Mouse (Mus musculus) ES-CJ7 (cell line): Measurements from ENCODE around the gene Trim43a.
A peak's percentile ranks its signal among the peaks of the same experiment; 100 is the strongest.
"Not testable (repeated sequence)": the region's sequence is repeated elsewhere in the genome, so short reads cannot be mapped to it uniquely, and the experiment has no call there.

ENCODE experiments used
- DNase-seq: peaks from one replicate; pipeline ENCODE4 v3.0.0; 2011; ENCODE audit warnings: low read depth, low spot score

Trim43a gene

DNA sequence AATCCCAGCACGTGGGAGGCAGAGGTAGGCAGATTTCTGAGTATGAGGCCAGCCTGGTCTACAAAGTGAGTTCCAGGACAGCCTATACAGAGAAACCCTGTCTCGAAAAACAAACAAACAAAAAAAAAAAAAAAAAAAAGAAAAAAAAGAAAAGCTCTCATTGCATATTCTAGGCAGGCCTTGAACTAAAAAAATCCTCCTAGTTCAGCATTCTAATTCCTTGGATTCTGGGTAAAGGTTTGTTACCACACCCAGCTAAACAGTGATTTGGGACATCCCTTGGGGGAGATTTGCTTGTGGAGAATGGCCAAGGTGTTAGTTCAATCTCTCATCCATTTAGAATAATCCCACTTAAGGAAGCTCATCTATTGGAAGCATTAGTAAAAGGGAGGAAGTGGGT is at the start of gene Trim43a:
Trim43a (plus strand) TSS at position 301 of the 400 bp plus-strand sequence.
- not testable (repeated sequence) for DNase-seq

- no peak for DNase-seq
Observed at GRCm38 (mm10) chr9:88534093-88534492, 46.6 kb upstream of the Trim43a start.

- DNase-seq, result no peak
Observed at GRCm38 (mm10) chr9:88539546-88540224, 41.0 kb upstream of the Trim43a start.

DNA sequence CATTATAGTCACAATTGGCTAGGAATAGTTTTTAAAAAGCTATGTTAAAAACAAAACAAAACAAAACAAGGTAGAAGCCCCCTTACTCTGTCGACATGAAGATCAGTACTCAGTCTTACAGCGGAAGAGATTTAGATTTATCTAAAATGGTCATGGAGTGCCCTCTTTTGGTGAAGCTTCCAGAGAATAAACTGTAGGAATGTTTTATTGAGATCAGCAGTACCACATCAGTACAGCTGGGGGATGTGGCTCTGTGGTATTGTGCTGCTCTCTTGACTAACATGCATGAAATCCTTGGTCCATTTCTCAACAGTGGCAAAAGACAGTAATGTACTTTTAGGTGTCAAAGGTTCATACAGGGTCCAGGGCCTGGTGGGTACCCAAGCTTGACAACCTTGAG is 37.9 kb upstream of the Trim43a start:
- peak; percentile 59 for DNase-seq

DNA sequence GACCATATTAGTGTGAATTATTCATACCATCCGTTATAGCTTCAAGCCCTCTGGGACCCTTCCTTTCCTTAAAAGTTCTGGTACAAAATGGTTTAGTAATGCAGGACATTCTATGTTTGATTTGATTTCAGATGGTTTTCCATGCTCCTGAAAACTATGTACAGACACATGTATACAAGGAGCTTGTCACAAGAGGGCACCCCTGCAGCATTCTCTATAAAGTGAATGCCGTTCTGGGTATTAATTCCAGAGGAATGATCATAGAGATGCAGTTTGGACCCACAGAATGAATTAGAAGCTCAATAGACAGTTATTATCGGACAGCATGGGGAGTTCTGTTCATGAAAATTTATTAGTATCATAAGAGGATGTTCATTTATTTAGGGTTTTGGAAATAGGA is 35.2 kb upstream of the Trim43a start:
- peak; percentile 17 for DNase-seq

- DNase-seq, result peak; percentile 64
Observed at GRCm38 (mm10) chr9:88546166-88546565, 34.5 kb upstream of the Trim43a start.

GRCm38 (mm10) chr9:88546657-88547056 is 34.0 kb upstream of the Trim43a start:
- DNase-seq, result no peak

GRCm38 (mm10) chr9:88547270-88547669 is 33.4 kb upstream of the Trim43a start:
- DNase-seq, result peak; percentile 79

DNA sequence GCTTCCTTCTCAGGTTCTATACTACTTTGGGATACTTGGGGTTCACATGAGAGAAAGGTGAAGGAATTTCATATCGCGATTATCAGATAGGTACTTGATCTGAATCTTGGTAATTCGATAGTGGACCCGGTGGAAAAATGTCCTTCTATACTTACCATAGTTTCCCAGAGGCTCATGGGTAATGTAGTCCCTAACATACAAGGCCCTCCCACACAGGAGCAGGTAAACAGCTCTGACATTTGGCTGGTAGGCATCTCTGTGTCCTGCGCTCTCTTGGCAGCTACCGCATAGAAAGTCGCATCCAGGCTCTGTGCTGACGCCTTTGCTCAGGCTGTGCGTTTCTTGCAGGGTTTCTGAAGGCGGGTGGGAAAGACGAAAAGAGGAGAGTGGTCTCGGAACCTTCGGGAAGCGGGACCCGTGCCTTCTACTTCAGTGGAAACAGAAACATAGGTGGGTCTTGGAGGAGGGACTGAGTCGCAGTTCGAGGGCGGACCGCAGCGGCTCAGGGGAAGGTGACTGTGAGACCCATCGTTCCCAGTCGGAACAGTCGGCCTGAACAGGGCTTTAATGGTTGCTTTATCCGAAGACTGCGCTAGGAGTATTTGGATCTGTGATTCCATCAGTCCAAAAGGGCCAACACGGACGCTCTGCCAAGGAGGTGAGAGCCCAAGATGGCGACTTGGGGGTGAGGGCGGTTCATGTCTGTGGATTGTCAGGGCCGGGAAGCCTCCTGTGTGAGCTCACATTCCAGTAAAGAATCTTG is 32.7 kb upstream of the Trim43a start, which contains the start of gene Zfp949:
Zfp949 (plus strand) TSS at position 170 of the 763 bp plus-strand sequence.
- peak; percentile 92 for DNase-seq

DNA sequence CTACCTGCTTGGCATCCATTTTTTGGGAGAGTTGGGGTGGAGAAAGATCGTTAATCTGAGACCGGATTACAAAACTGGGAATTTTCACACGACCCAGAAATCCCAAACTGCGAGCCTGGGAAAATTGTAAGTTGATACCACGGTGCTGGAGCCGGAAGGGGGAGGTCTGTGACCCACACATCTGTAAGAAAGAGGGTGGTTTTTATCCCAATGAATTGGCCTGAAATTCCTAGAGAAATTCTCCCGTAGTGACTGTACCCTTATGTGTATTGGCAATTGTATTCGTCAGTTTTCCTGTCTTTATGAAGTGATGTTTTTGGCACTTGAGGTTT is 32.1 kb upstream of the Trim43a start:
- DNase-seq, result no peak

- DNase-seq, result no peak
Observed at GRCm38 (mm10) chr9:88553071-88553470, 27.6 kb upstream of the Trim43a start.

- DNase-seq, result no peak
Observed at GRCm38 (mm10) chr9:88558146-88558545, 22.5 kb upstream of the Trim43a start.

DNA sequence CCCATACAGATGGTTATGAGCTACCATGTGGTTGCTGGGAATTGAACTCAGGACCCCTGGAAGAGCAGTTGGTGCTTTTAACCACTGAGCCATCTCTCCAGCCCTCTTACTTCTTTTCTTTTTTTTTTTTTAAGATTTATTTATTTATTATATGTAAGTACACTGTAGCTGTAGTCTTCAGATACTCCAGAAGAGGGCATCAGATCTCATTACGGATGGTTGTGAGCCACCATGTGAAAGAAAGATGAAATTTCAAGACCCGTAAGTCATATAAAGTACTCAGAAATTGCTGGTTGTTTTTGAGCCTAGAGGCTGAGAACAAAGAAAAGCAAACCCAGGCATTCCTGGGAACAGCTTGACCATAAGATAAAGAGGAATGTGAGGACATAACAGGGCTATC is 19.2 kb upstream of the Trim43a start:
- DNase-seq, result not testable (repeated sequence)

DNA sequence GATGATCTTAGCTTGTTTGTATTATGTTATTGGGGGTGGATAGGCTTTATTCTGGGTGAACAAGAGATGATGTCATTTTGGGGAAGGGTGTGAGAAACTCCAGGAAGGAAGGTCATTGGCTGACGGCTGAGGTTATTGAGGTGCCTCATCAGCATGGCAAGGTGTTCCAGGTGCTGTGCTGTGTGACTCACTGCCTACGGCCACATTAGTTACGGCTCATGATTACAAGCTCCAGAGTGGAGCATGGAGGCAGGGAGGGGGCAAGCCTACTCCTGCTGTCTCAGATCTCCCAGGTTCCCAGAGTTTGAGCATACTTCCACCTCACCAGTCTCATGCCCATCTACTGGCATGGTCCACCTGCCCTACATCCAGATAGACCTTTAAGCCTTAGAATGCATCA is 10.2 kb upstream of the Trim43a start:
- DNase-seq, result not testable (repeated sequence)

DNA sequence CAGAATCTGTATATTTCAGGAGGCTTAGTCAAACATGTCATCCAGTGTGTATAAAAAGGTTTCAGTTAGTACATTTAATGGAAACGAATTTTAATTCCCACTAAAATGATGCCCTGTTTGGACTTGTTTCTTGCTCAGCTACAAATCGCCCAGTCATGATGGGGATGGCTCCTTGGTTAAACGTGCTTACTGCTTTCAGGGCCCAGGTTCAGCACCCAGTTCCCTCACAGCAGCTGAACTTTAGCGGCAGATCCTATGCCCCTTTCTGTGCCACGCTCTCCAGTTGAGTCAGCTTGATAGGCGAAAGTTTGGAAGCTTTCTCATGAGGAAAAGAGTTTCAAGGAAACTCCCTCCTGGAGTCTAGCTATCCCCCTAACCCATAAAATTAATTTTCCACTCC is 13.0 kb downstream of the Trim43a start:
- DNase-seq, result not testable (repeated sequence)

DNA sequence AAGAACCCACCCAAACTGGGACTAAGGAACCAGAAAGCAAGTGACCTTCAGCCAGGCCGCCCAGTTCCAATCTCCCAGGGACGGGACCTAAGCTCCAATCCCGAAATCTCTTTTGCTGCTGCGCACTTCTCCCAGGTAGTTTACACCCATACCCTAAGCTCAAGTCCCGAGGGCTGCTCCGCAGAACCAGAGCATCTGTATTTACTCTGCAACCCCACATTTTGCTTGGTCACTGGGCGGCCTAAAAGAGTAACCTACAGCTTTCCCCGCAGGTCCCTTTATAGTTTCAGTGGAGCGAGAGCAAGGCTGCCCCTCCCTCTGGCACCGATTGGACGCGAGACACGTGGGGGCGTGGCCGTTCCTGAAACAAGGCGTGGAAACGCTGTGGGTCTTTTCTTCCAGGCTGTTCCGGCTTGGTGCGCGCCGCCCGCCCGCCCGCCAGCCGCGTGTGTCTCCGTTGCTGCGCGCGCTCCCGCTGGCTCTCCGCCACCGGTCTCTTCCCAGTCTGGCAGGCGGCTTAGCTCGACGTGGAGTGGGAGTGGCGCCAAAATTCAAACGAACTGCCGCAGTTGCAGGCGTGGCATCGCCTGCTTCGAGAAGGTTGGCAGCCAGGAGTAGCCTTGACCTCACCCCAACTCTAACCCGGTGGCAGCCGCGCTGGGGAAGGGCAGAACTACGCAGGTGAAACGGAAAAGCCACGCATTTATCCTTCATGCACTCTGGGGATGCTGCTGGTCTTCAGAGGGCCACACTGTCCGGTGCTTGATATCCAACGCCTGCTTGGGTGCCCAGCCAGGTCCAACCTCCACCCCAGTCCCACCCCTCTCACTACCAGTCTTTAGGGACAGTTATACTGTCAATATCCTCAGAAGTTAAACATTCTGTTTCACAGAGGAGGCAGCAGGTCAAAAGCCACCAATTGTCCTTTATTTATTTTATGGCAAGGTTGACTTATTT is 18.8 kb downstream of the Trim43a start:
- DNase-seq, result peak; percentile 95

DNA sequence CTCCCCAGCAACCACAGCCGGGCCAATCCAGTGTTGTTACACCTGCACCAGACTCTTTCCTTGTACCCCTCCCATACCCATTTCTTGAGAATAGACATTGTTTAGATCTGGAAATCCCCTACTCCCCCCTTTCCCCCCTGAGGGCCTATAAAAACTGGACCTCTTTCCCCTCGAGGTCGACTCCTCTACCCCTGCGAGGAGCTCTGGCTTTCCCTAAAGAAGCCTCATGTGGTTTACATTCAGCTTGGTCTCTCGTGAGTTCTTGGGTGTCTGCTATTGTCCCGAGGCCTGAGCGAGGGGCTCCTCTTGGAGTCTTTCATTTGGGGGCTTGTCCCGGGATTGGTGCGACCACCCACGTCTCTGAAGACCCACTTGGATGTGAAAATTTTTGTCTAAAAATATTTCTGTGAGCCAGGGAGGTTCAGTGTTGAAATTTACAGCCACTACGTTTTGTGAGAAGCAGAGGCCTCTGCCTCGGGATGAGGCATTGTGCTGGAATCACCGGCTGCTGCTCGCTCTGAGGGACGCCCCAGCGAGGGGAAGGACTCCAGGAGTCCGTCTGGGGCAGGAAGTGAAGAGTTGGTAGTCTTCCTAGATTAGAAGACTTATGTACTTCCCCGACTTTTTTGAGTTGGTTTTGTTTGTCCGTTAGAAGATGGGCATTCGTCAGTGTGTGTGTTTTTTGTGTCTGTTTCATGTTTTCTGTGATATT is 45.3 kb downstream of the Trim43a start:
- DNase-seq, result not testable (repeated sequence)

GRCm38 (mm10) chr9:88638125-88638524 is 57.4 kb downstream of the Trim43a start:
- DNase-seq, result not testable (repeated sequence)
